Mouse (Mus musculus): ENCODE data around the gene C7.
"Not testable (repeated sequence)": the region's sequence is repeated elsewhere in the genome, so short reads cannot be mapped to it uniquely, and the experiment has no call there.

C7 gene

GRCm38 (mm10) chr15:5063635-5064034 lies at the start of gene C7:
Gene C7, minus strand, starts transcription at chr15:5063740.
- no peak for DNase-seq (ENCODE audit: low read depth, low spot score)

GRCm38 (mm10) chr15:5112651-5113050 lies 49.1 kb upstream of the C7 start:
- DNase-seq (ENCODE audit: low read depth, low spot score) = peak; percentile 30

GRCm38 (mm10) chr15:5108655-5109040 lies 45.1 kb upstream of the C7 start:
- no peak for DNase-seq (ENCODE audit: low read depth, low spot score)

- peak; percentile 87 for DNase-seq (ENCODE audit: low read depth, low spot score)
These were observed 44.4 kb upstream of the C7 start, which contains the start of gene Card6 for GRCm38 (mm10) chr15:5107686-5108654. Gene Card6, minus strand, starts transcription at chr15:5108539.

GRCm38 (mm10) chr15:5106293-5106692 lies 42.8 kb upstream of the C7 start:
- DNase-seq (ENCODE audit: low read depth, low spot score) = peak; percentile 72

GRCm38 (mm10) chr15:5105891-5106290 lies 42.4 kb upstream of the C7 start:
- DNase-seq (ENCODE audit: low read depth, low spot score) = no peak

- no peak for DNase-seq (ENCODE audit: low read depth, low spot score)
These were observed 38.8 kb upstream of the C7 start for GRCm38 (mm10) chr15:5102312-5102711.

GRCm38 (mm10) chr15:5097376-5097775 lies 33.8 kb upstream of the C7 start:
- DNase-seq (ENCODE audit: low read depth, low spot score) = no peak

- DNase-seq (ENCODE audit: low read depth, low spot score) = no peak
These were observed 32.2 kb upstream of the C7 start for GRCm38 (mm10) chr15:5095534-5096301.

GRCm38 (mm10) chr15:5090131-5090530 lies 26.6 kb upstream of the C7 start:
- DNase-seq (ENCODE audit: low read depth, low spot score) = no peak

GRCm38 (mm10) chr15:5088850-5089608 lies 25.5 kb upstream of the C7 start:
- peak; percentile 43 for DNase-seq (ENCODE audit: low read depth, low spot score)

- peak; percentile 58 for DNase-seq (ENCODE audit: low read depth, low spot score)
These were observed 22.6 kb upstream of the C7 start for GRCm38 (mm10) chr15:5086162-5086561.

GRCm38 (mm10) chr15:5081235-5081634 lies 17.7 kb upstream of the C7 start:
- no peak for DNase-seq (ENCODE audit: low read depth, low spot score)

- DNase-seq (ENCODE audit: low read depth, low spot score) = peak; percentile 14
These were observed 5.4 kb upstream of the C7 start for GRCm38 (mm10) chr15:5068801-5069518.

- DNase-seq (ENCODE audit: low read depth, low spot score) = peak; percentile 33
These were observed 17.8 kb downstream of the C7 start for GRCm38 (mm10) chr15:5045560-5046284.

- DNase-seq (ENCODE audit: low read depth, low spot score) = no peak
These were observed 34.3 kb downstream of the C7 start for GRCm38 (mm10) chr15:5029256-5029655.

GRCm38 (mm10) chr15:5023479-5024265 lies 39.9 kb downstream of the C7 start:
- not testable (repeated sequence) for DNase-seq (ENCODE audit: low read depth, low spot score)

- DNase-seq (ENCODE audit: low read depth, low spot score) = no peak
These were observed 53.9 kb downstream of the C7 start for GRCm38 (mm10) chr15:5009644-5010107.

GRCm38 (mm10) chr15:5003503-5004196 lies 59.9 kb downstream of the C7 start:
- DNase-seq (ENCODE audit: low read depth, low spot score) = no peak
